Mouse (Mus musculus) liver, embryonic 13.5 days (tissue): ENCODE measurements around the gene Cpox. TPM values are rescaled to one million over a fixed set of nuclear protein-coding genes. Genes with fewer than 3 reads are reported as not detected.

Experiments
- ATAC-seq: fragments of 200-750 bp; cut with Nextera tagmentation; 2 replicates; pipeline ENCODE4 v1.8.0; 2017; ENCODE audit warnings: low read depth, mild to moderate bottlenecking, moderate number of reproducible peaks, moderate library complexity
- DNase-seq: peaks from one replicate; pipeline ENCODE4 v3.0.0; 2022
- H3K27ac ChIP-seq: fragments of 300-500 bp; sonication (generic); 2 replicates; pipeline ENCODE4 v1.5.1; 2015; ENCODE audit warnings: moderate library complexity, mild to moderate bottlenecking, inconsistent platforms
- H3K27me3 ChIP-seq: fragments of 300-500 bp; sonication (generic); 2 replicates; pipeline ENCODE4 v1.6.1; 2015; ENCODE audit warnings: mild to moderate bottlenecking, inconsistent platforms
- H3K36me3 ChIP-seq: fragments of 300-500 bp; sonication (generic); 2 replicates; pipeline ENCODE4 v1.6.1; 2015; ENCODE audit warnings: mild to moderate bottlenecking, inconsistent platforms
- H3K4me1 ChIP-seq: fragments of 300-500 bp; sonication (generic); replicated peaks from 2 replicates; pipeline ENCODE4 v1.6.1; 2015; ENCODE audit warnings: inconsistent platforms
- H3K4me2 ChIP-seq: fragments of 300-500 bp; sonication (generic); 2 replicates; pipeline ENCODE4 v1.6.1; 2015; ENCODE audit warnings: inconsistent platforms, mild to moderate bottlenecking, moderate library complexity
- H3K4me3 ChIP-seq: fragments of 300-500 bp; sonication (generic); replicated peaks from 2 replicates; pipeline ENCODE4 v1.5.1; 2015; ENCODE audit warnings: mild to moderate bottlenecking, inconsistent platforms
- H3K9ac ChIP-seq: fragments of 300-500 bp; sonication (generic); 2 replicates; pipeline ENCODE4 v1.6.1; 2015; ENCODE audit warnings: mild to moderate bottlenecking, inconsistent platforms
- H3K9me3 ChIP-seq: fragments of 300-500 bp; sonication (generic); replicated peaks from 2 replicates; pipeline ENCODE4 v1.6.1; 2016; ENCODE audit warnings: inconsistent platforms
- WGBS: fragments of 180-500 bp; shearing (Covaris S2); methylation state at CpG from one replicate; pipeline ENCODE4 v1.1.7; 2015; ENCODE audit not compliant: insufficient replicate concordance; 5-methylcytosine and 5-hydroxymethylcytosine counted together
- microRNA-seq: library from miRNA; unstranded; fragments of <30 nt; microRNA quantifications from one replicate; pipeline ENCODE4, GENCODE M21; 2016
- polyA plus RNA-seq: library from polyadenylated mRNA; unstranded; fragments of >200 nt; fragmentation: Nextera tagmentation; extraction: Ambion mirVana; gene quantifications from 2 replicates; pipeline ENCODE4 v1.2.1, GENCODE M21; 2015

Gene Cpox
- polyA plus RNA-seq, 1 experiment from 2014 or later: 422 TPM

DNA sequence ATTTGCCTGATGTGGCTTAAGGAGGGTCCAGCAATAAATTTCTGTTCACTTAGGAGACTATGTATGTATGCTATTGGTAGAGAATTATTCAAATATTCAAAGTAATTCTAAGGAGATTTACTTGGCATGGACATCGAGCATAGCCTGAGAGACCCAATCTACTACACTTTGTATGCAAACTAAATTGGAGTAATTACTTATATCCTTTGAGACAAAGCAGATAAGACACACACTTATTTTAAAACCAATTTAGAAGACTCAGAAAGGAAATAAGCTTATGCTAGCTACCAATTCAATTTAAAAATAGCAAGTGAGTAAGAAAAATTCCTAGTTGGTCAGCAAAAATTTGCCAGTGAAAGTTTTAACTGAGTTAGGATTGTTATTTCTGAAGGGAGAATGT lies 93.0 kb downstream of the Cpox start, which contains the start of gene Olfr172:
Gene Olfr172 (minus strand): TSS at position 101 of the 400 bp plus-strand sequence.
- no peaks in the 10 kb centered on the region for H3K9me3 ChIP-seq
- ATAC-seq: no peak
- WGBS: 82% methylated on average over 1 of the region's 1 CpGs

More for the DNA sequence above, 93.0 kb downstream of the Cpox start, which contains the start of gene Olfr172:
- H3K9ac ChIP-seq: no peak within 1 kb of the TSS
- no peak within 1 kb of the TSS for H3K4me2 ChIP-seq
- DNase-seq: no peak
- H3K4me3 ChIP-seq: no peak within 1 kb of the TSS
- H3K27ac ChIP-seq: no peak within 1 kb of the TSS
- no peaks in the 10 kb centered on the region for H3K27me3 ChIP-seq
- H3K4me1 ChIP-seq: no peaks in the 10 kb centered on the region
- no peaks in the 10 kb centered on the region for H3K36me3 ChIP-seq

Small RNA genes lying within 50 kb of the gene (microRNA-seq; reads per million reads assigned to microRNA genes)
- gene Gm27564: not detected

Other genes with a start within 250 kb of the Cpox start
- gene St3gal6, start 146.0 kb upstream of the Cpox start, polyA plus RNA-seq: 43.5 and 47.6 TPM in 2 replicates
- not detected in 2 replicates for gene Gm813, start 53.3 kb upstream of the Cpox start, polyA plus RNA-seq
- not detected in 2 replicates for gene E330017A01Rik, start 31.6 kb upstream of the Cpox start, polyA plus RNA-seq
- gene Gpr15, start 48.8 kb downstream of the Cpox start, polyA plus RNA-seq: 0.06 and 0.16 TPM in 2 replicates
- gene Cldnd1, start 57.6 kb downstream of the Cpox start, polyA plus RNA-seq: 32.9 and 41.4 TPM in 2 replicates
- not detected in 2 replicates for gene Olfr172, start 92.9 kb downstream of the Cpox start, polyA plus RNA-seq
- not detected in 2 replicates for gene Olfr173, start 130.0 kb downstream of the Cpox start, polyA plus RNA-seq
- not detected in 2 replicates for gene Olfr175-ps1, start 156.5 kb downstream of the Cpox start, polyA plus RNA-seq
- gene Olfr177, start 204.5 kb downstream of the Cpox start, polyA plus RNA-seq: not detected in 2 replicates
- not detected in 2 replicates for gene Olfr178, start 221.8 kb downstream of the Cpox start, polyA plus RNA-seq